Mouse (Mus musculus): ENCODE data around the gene Cpsf4l. TPM values are rescaled to one million over a fixed set of nuclear protein-coding genes. Genes with fewer than 3 reads are reported as not detected.
A peak's percentile ranks its signal among the peaks of the same experiment; 100 is the strongest.

Cpsf4l gene
- total and polyA plus RNA-seq, 3 experiments: 0.13 to 0.43 TPM; not detected in 1

GRCm38 (mm10) chr11:113691318-113691717 is 18.5 kb downstream of the Cpsf4l start:
- Histone ChIP-seq H3K9me3 (replicated peaks; ENCODE audit: low read length) (peaks cover 5% of the 10 kb centered on the region), H3K27ac (ENCODE audit: insufficient read depth, low read depth) (peak overlapping the region; percentile 37), H3K79me2 (replicated peaks; ENCODE audit: control insufficient read depth, extremely low read depth, insufficient read depth, poor library complexity, severe bottlenecking) (peaks cover 12% of the 10 kb centered on the region), H3K27me3 (replicated peaks) (no peaks in the 10 kb centered on the region), H3K4me1 (ENCODE audit: control insufficient read depth in 1 of 2, insufficient read depth in 2 of 2) (peaks cover 8 to 52% of the 10 kb centered on the region in 2 experiments), H3K36me3 (replicated peaks in 1 of 2; ENCODE audit: control insufficient read depth in 1 of 2, insufficient read depth in 1 of 2, low read length in 1 of 2) (peaks cover 51 to 87% of the 10 kb centered on the region in 2 experiments), H3K4me2 (ENCODE audit: insufficient read depth, low read depth, poor library complexity, severe bottlenecking) (no peak overlapping the region), H3K9ac (ENCODE audit: insufficient read depth, low read depth) (no peak overlapping the region), H3K4me3 (replicated peaks in 1 of 3; ENCODE audit: low read depth in 2 of 3, low read length in 2 of 3, poor library complexity in 1 of 3) (peak overlapping the region in 1 of 3 experiments; percentile 11)
- in situ Hi-C loops (cut with MboI; ENCODE audit: low pct_ligation_motif_present, low pct_unique_long_range_greater_than_20kb, low sequenced_read_pairs): no loop called here
- DNase-seq (ENCODE audit: extremely low read depth): no peak
- TF ChIP-seq EP300 (IDR thresholded peaks at IDR 0.05; ENCODE audit: low read length) (no peak), CTCF (conservative IDR thresholded peaks at IDR 0.05 in 1 of 2, IDR thresholded peaks at IDR 0.05 in 1 of 2; ENCODE audit: low read depth in 2 of 2, low read length in 2 of 2) (no peak), MXI1 (IDR thresholded peaks at IDR 0.05; ENCODE audit: low read depth, low read length) (no peak), IRF4 (IDR thresholded peaks at IDR 0.05; ENCODE audit: low read depth, low read length) (no peak), PAX5 (IDR thresholded peaks at IDR 0.05; ENCODE audit: low read length) (no peak), NRF1 (IDR thresholded peaks at IDR 0.05; ENCODE audit: low read depth, low read length) (no peak), BHLHE40 (IDR thresholded peaks at IDR 0.05; ENCODE audit: low read depth, low read length) (no peak), JUND (conservative IDR thresholded peaks at IDR 0.05; ENCODE audit: low read depth, low read length) (no peak), ZKSCAN1 (IDR thresholded peaks at IDR 0.05; ENCODE audit: borderline replicate concordance, low read depth, low read length) (no peak), ZNF384 (IDR thresholded peaks at IDR 0.05; ENCODE audit: low read depth, low read length) (no peak), NELFE (IDR thresholded peaks at IDR 0.05; ENCODE audit: low read depth, low read length) (no peak), TCF12 (IDR thresholded peaks at IDR 0.05; ENCODE audit: low read depth, low read length) (no peak), TBP (conservative IDR thresholded peaks at IDR 0.05; ENCODE audit: low read depth, low read length) (no peak), HCFC1 (IDR thresholded peaks at IDR 0.05; ENCODE audit: low read depth, low read length) (no peak), UBTF (IDR thresholded peaks at IDR 0.05; ENCODE audit: low read depth, low read length) (no peak), E2F4 (IDR thresholded peaks at IDR 0.05; ENCODE audit: insufficient replicate concordance, low read depth, low read length) (no peak), KAT2A (IDR thresholded peaks at IDR 0.05; ENCODE audit: insufficient replicate concordance, low read length) (no peak), SMC3 (IDR thresholded peaks at IDR 0.05; ENCODE audit: low read depth, low read length) (no peak)
- dilution Hi-C loops (cut with MboI; ENCODE audit: extremely low pct_ligation_motif_present, extremely low pct_unique_long_range_greater_than_20kb, low sequenced_read_pairs): no loop called here

- in situ Hi-C loops (cut with MboI; ENCODE audit: low pct_ligation_motif_present, low pct_unique_long_range_greater_than_20kb, low sequenced_read_pairs): no loop called here
- Histone ChIP-seq H3K79me2 (replicated peaks; ENCODE audit: control insufficient read depth, extremely low read depth, insufficient read depth, poor library complexity, severe bottlenecking) (peaks cover 20% of the 10 kb centered on the region), H3K27me3 (replicated peaks) (no peaks in the 10 kb centered on the region), H3K4me3 (replicated peaks in 1 of 3; ENCODE audit: low read depth in 2 of 3, low read length in 2 of 3, poor library complexity in 1 of 3) (no peak overlapping the region), H3K4me1 (ENCODE audit: control insufficient read depth in 1 of 2, insufficient read depth in 2 of 2) (peaks cover 8 to 58% of the 10 kb centered on the region in 2 experiments), H3K27ac (ENCODE audit: insufficient read depth, low read depth) (no peak overlapping the region), H3K36me3 (replicated peaks in 1 of 2; ENCODE audit: control insufficient read depth in 1 of 2, insufficient read depth in 1 of 2, low read length in 1 of 2) (peaks cover 49 to 79% of the 10 kb centered on the region in 2 experiments), H3K4me2 (ENCODE audit: insufficient read depth, low read depth, poor library complexity, severe bottlenecking) (no peak overlapping the region), H3K9me3 (replicated peaks; ENCODE audit: low read length) (peaks cover 3% of the 10 kb centered on the region), H3K9ac (ENCODE audit: insufficient read depth, low read depth) (no peak overlapping the region)
- TF ChIP-seq MEF2A (IDR thresholded peaks at IDR 0.05; ENCODE audit: borderline replicate concordance, low read depth, low read length) (no peak), MAX (IDR thresholded peaks at IDR 0.05; ENCODE audit: low read length) (no peak), POLR2AphosphoS2 (IDR thresholded peaks at IDR 0.05; ENCODE audit: low read depth, low read length) (no peak), POLR2A (IDR thresholded peaks at IDR 0.05; ENCODE audit: low read depth, low read length) (no peak), NRF1 (IDR thresholded peaks at IDR 0.05; ENCODE audit: low read depth, low read length) (no peak), TBP (conservative IDR thresholded peaks at IDR 0.05; ENCODE audit: low read depth, low read length) (no peak), ZMIZ1 (IDR thresholded peaks at IDR 0.05; ENCODE audit: low read depth, low read length) (no peak), CHD2 (IDR thresholded peaks at IDR 0.05; ENCODE audit: low read length) (no peak), ETS1 (conservative IDR thresholded peaks at IDR 0.05; ENCODE audit: low read depth, low read length) (no peak), JUN (IDR thresholded peaks at IDR 0.05; ENCODE audit: insufficient read depth, low read depth, low read length) (no peak), CTCF (conservative IDR thresholded peaks at IDR 0.05 in 1 of 2, IDR thresholded peaks at IDR 0.05 in 1 of 2; ENCODE audit: low read depth in 2 of 2, low read length in 2 of 2) (no peak), PAX5 (IDR thresholded peaks at IDR 0.05; ENCODE audit: low read length) (no peak), MXI1 (IDR thresholded peaks at IDR 0.05; ENCODE audit: low read depth, low read length) (no peak), SMC3 (IDR thresholded peaks at IDR 0.05; ENCODE audit: low read depth, low read length) (no peak), JUND (conservative IDR thresholded peaks at IDR 0.05; ENCODE audit: low read depth, low read length) (no peak)
- DNase-seq (ENCODE audit: extremely low read depth): no peak
- dilution Hi-C loops (cut with MboI; ENCODE audit: extremely low pct_ligation_motif_present, extremely low pct_unique_long_range_greater_than_20kb, low sequenced_read_pairs): no loop called here
These were observed 19.3 kb downstream of the Cpsf4l start for GRCm38 (mm10) chr11:113690506-113690905.

Data from CH12.LX (cell line).